In the genomic region with DNA sequence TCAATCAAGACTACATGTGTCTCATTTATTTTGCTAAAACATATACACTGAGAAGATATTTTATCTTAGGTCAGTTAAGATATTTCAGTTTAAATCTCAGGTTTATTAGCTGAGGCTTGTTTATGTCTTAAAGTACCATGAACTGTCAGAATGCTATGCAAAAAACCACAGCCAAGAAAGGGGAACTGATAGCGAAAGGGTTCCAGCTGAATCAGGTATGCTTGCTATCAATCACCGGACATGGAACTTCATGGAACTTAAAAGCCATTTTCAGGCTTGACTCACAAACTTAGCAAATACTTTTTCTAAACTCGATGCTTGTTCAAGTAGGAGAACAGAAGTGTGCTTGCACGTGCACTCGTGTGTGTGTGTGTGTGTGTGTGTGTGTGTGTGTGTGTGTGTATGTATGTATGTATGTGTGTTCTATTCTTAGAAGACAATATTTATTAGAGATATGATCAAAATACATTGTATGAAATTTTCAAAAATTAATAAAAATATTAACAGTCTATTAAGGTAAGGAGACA, we compare ENCODE assay signal across 25 mouse cellular contexts.
DNase-seq lines count a peak whose midpoint lies in the region; ATAC-seq and TF ChIP-seq lines count a peak whose summit lies in the region.
"Had no signal": no experiment of that assay in that cellular context is flagged by ENCODE, and none has a peak within 500 bp of the region (broad histone marks: within the 10 kb centered on the region; RNA-seq: fewer than 3 reads in every experiment).

No protein-coding gene starts in this region.

- H3K36me3 ChIP-seq in MEL (ENCODE audit: control insufficient read depth in 1 of 2, insufficient read depth in 2 of 2, low read length in 2 of 2) = no peaks in the 10 kb centered on the region
- no peaks in the 10 kb centered on the region for H3K36me3 ChIP-seq in kidney, embryonic 14.5 days (ENCODE audit: control insufficient read depth, insufficient read depth, low read length)
- H3K36me3 ChIP-seq in midbrain, embryonic 11.5 days (ENCODE audit: control insufficient read depth, insufficient read depth, low read length) = no peaks in the 10 kb centered on the region
- H3K36me3 ChIP-seq: embryonic facial prominence, embryonic 13.5 days; embryonic facial prominence, embryonic 15.5 days; forebrain, embryonic 10.5 days; forebrain, embryonic 12.5 days had no signal

- H3K9ac ChIP-seq in MEL (ENCODE audit: control insufficient read depth, low read depth, low read length, poor library complexity, severe bottlenecking) = no peak overlapping the region
- H3K9ac ChIP-seq in kidney, embryonic 14.5 days (ENCODE audit: low read depth, low read length) = no peak overlapping the region
- no peak overlapping the region for H3K9ac ChIP-seq in midbrain, embryonic 11.5 days (ENCODE audit: low read length)
- H3K9ac ChIP-seq: embryonic facial prominence, embryonic 13.5 days; embryonic facial prominence, embryonic 15.5 days; forebrain, embryonic 12.5 days had no signal

- H3K27me3 ChIP-seq in MEL (ENCODE audit: control insufficient read depth in 1 of 2, insufficient read depth in 2 of 2, low read length in 2 of 2) = peaks cover 2% of the 10 kb centered on the region in 2 experiments; a peak in 3 of 4 replicates
- H3K27me3 ChIP-seq in kidney, embryonic 14.5 days (ENCODE audit: control insufficient read depth, insufficient read depth, low read length) = no peaks in the 10 kb centered on the region
- no peaks in the 10 kb centered on the region for H3K27me3 ChIP-seq in midbrain, embryonic 11.5 days (ENCODE audit: control insufficient read depth, insufficient read depth, low read length)
- H3K27me3 ChIP-seq: embryonic facial prominence, embryonic 13.5 days; embryonic facial prominence, embryonic 15.5 days; forebrain, embryonic 12.5 days; Patski had no signal

- 89% methylated on average over 5 of the region's 5 CpGs for WGBS in kidney, embryonic 14.5 days
- 94% methylated on average over 5 of the region's 5 CpGs for WGBS in midbrain, embryonic 11.5 days

- H3K27ac ChIP-seq in MEL (ENCODE audit: control insufficient read depth, low read depth, low read length) = no peak overlapping the region
- no peak overlapping the region for H3K27ac ChIP-seq in kidney, embryonic 14.5 days (ENCODE audit: low read depth, low read length)
- no peak overlapping the region for H3K27ac ChIP-seq in midbrain, embryonic 11.5 days (ENCODE audit: low read depth, low read length)
- H3K27ac ChIP-seq: embryonic facial prominence, embryonic 13.5 days; embryonic facial prominence, embryonic 15.5 days; forebrain, embryonic 10.5 days; forebrain, embryonic 12.5 days had no signal

- DNase-seq in MEL (ENCODE audit: low read depth, low spot score) (peak; percentile 19), NIH3T3 (ENCODE audit: low read depth) (peak; percentile 6)
- DNase-seq in frontal cortex, postnatal 36 days (ENCODE audit: low spot score in 2 of 2) = no peak
- DNase-seq in midbrain, embryonic 11.5 days (ENCODE audit: low spot score, missing footprints) = no peak
- DNase-seq: adrenal gland, adult 8-10 months; adrenal gland, postnatal 14 days; adrenal gland, postnatal 36 days; cerebellum, adult 11-12 months; cerebellum, adult 2 months; cerebellum, adult 9-10 months; cerebellum, postnatal 10 days; cerebellum, postnatal 25 days; embryo, embryonic 11 days had no signal

- no peaks in the 10 kb centered on the region for H3K79me2 ChIP-seq in MEL (ENCODE audit: control insufficient read depth, insufficient read depth, low read length, poor library complexity)

- H3K4me1 ChIP-seq in MEL (ENCODE audit: control insufficient read depth in 1 of 2, insufficient read depth in 2 of 2, low read length in 2 of 2) = no peaks in the 10 kb centered on the region
- H3K4me1 ChIP-seq in kidney, embryonic 14.5 days (ENCODE audit: control insufficient read depth, insufficient read depth, low read length) = no peaks in the 10 kb centered on the region
- no peaks in the 10 kb centered on the region for H3K4me1 ChIP-seq in midbrain, embryonic 11.5 days (ENCODE audit: control insufficient read depth, insufficient read depth, low read length)
- H3K4me1 ChIP-seq: embryonic facial prominence, embryonic 13.5 days; embryonic facial prominence, embryonic 15.5 days had no signal

- no peak for TF ChIP-seq EP300 in MEL (IDR thresholded peaks at IDR 0.05; ENCODE audit: low read depth in 1 of 2, low read length in 2 of 2)

- no peaks in the 10 kb centered on the region for H3K9me3 ChIP-seq in MEL (replicated peaks; ENCODE audit: insufficient read depth, low read length)
- H3K9me3 ChIP-seq in kidney, embryonic 14.5 days (ENCODE audit: control insufficient read depth, low read length) = no peaks in the 10 kb centered on the region
- H3K9me3 ChIP-seq in midbrain, embryonic 11.5 days (ENCODE audit: control insufficient read depth, low read length) = no peaks in the 10 kb centered on the region
- H3K9me3 ChIP-seq: embryonic facial prominence, embryonic 13.5 days; embryonic facial prominence, embryonic 15.5 days; forebrain, embryonic 10.5 days; forebrain, embryonic 12.5 days had no signal

- peak; percentile 42 to 78; a peak in 3 of 4 replicates for ATAC-seq in hematopoietic stem cell, adult 5-6 weeks (replicated peaks in 1 of 2; ENCODE audit: insufficient read depth in 1 of 2, low FRiP score in 2 of 2, low TSS enrichment in 1 of 2, low read depth in 1 of 2, poor library complexity in 2 of 2, severe bottlenecking in 2 of 2)
- ATAC-seq in kidney, embryonic 14.5 days (ENCODE audit: low FRiP score, low TSS enrichment) = no peak
- ATAC-seq in midbrain, embryonic 11.5 days (ENCODE audit: low FRiP score) = no peak
- no peak for ATAC-seq in CD4-positive, CD25-positive, alpha-beta regulatory T cell, adult 4 months
- ATAC-seq: activated CD4-positive, CD25-positive, alpha-beta regulatory T cell, adult 4 months; forebrain, embryonic 14.5 days; forebrain, embryonic 16.5 days; Patski had no signal

- TF ChIP-seq CTCF in MEL (IDR thresholded peaks at IDR 0.05 in 2 of 3, conservative IDR thresholded peaks at IDR 0.05 in 1 of 3; ENCODE audit: control insufficient read depth in 1 of 3, insufficient read depth in 1 of 3, low read depth in 2 of 3, low read length in 3 of 3, poor library complexity in 1 of 3, severe bottlenecking in 1 of 3) = no peak

- no peak for TF ChIP-seq POLR2A in MEL (IDR thresholded peaks at IDR 0.05; ENCODE audit: control insufficient read depth in 1 of 2, insufficient read depth in 1 of 2, low read depth in 1 of 2, low read length in 2 of 2, poor library complexity in 1 of 2)

- no peak for TF ChIP-seq RAD21 in MEL (IDR thresholded peaks at IDR 0.05; ENCODE audit: low read depth, low read length)

- H3K4me3 ChIP-seq in MEL (ENCODE audit: control insufficient read depth in 1 of 2, insufficient read depth in 1 of 2, low read depth in 2 of 2, low read length in 2 of 2) = no peak overlapping the region
- no peak overlapping the region for H3K4me3 ChIP-seq in kidney, embryonic 14.5 days (ENCODE audit: low read length)
- H3K4me3 ChIP-seq in midbrain, embryonic 11.5 days (ENCODE audit: low read depth, low read length) = no peak overlapping the region
- H3K4me3 ChIP-seq: embryonic facial prominence, embryonic 13.5 days; embryonic facial prominence, embryonic 15.5 days; erythroblast, embryonic 14.5 days; forebrain, embryonic 10.5 days; forebrain, embryonic 12.5 days had no signal

- no peak overlapping the region for H3K4me2 ChIP-seq in kidney, embryonic 14.5 days (replicated peaks; ENCODE audit: low read depth, low read length)
- no peak overlapping the region for H3K4me2 ChIP-seq in midbrain, embryonic 11.5 days
- H3K4me2 ChIP-seq: embryonic facial prominence, embryonic 13.5 days; embryonic facial prominence, embryonic 15.5 days; forebrain, embryonic 12.5 days had no signal

TF ChIP-seq in MEL, 35 proteins besides CTCF, POLR2A, EP300 and RAD21:
- TF ChIP-seq MYC (IDR thresholded peaks at IDR 0.05; ENCODE audit: low read depth, low read length) (no peak), ZMIZ1 (IDR thresholded peaks at IDR 0.05; ENCODE audit: low read depth, low read length) (no peak), USF2 (IDR thresholded peaks at IDR 0.05; ENCODE audit: borderline replicate concordance in 1 of 2, insufficient read depth in 1 of 2, low read depth in 1 of 2, low read length in 2 of 2) (no peak), MAZ (IDR thresholded peaks at IDR 0.05; ENCODE audit: low read depth, low read length) (no peak), MAX (IDR thresholded peaks at IDR 0.05; ENCODE audit: low read length) (no peak), ZC3H11A (IDR thresholded peaks at IDR 0.05; ENCODE audit: low read depth, low read length) (no peak), USF1 (IDR thresholded peaks at IDR 0.05; ENCODE audit: low read depth, low read length) (no peak), MXI1 (IDR thresholded peaks at IDR 0.05; ENCODE audit: low read depth, low read length) (no peak), TBP (IDR thresholded peaks at IDR 0.05; ENCODE audit: low read depth, low read length) (no peak), TAL1 (IDR thresholded peaks at IDR 0.05; ENCODE audit: low read length) (no peak), TCF12 (IDR thresholded peaks at IDR 0.05; ENCODE audit: low read depth, low read length) (no peak)

Comparison
In these comparisons a context has a peak if more than half of its experiments do, and no peak if none do; other contexts are left out.
1. DNase-seq: peak in MEL (single experiment) and NIH3T3 (single experiment); none in frontal cortex, postnatal 36 days (0 of 2) and midbrain, embryonic 11.5 days (single experiment).
2. ATAC-seq: peak in hematopoietic stem cell, adult 5-6 weeks (2 of 2); none in kidney, embryonic 14.5 days (single experiment), midbrain, embryonic 11.5 days (single experiment) and CD4-positive, CD25-positive, alpha-beta regulatory T cell, adult 4 months (single experiment).